Mouse (Mus musculus) layer of hippocampus, postnatal 25 days (tissue): Measurements from ENCODE around the gene Adam22. TPM values are rescaled to one million over a fixed set of nuclear protein-coding genes. Genes with fewer than 3 reads are reported as not detected.

Experiments
- DNase-seq, 2 experiments: peaks; one replicate each; pipeline ENCODE4 v3.0.0; 2022; ENCODE audit warnings: mixed read lengths in 2 of 2, low spot score in 1 of 2; ENCODE audit errors: extremely low spot score in 1 of 2
- total RNA-seq, 2 experiments: library from RNA; stranded (reverse); gene quantifications; 2 replicates each; pipeline ENCODE4 v1.2.3; 2021

Adam22 gene
- total RNA-seq, 2 experiments from 2014 or later = 153 to 154 TPM

GRCm38 (mm10) chr5:8327645-8328269 lies 40.2 kb downstream of the Adam22 start:
- no peak for DNase-seq

GRCm38 (mm10) chr5:8326671-8327070 lies 41.3 kb downstream of the Adam22 start:
- no peak for DNase-seq

DNA sequence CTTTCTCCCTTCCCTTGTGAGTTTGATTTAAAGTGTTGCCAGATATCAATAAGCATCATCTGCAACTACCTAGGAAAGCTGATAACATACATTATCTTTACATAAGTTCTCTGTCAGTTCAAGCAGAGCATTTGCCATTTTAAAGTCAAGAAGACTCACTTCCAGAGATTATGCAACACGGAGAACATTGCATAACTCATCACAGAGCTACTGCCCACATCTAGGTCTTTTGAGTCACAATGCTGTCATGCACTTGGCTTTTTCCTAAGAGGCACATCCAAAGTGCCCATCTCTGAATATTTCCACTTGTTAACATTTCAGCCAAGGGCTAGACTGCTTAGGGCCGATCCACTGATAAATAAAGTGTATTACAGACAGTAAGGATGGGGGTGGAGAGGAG lies 55.6 kb downstream of the Adam22 start:
- DNase-seq = no peak

- no peak for DNase-seq
Measured at GRCm38 (mm10) chr5:8310907-8311306, 57.1 kb downstream of the Adam22 start.

GRCm38 (mm10) chr5:8297719-8298419 lies 70.1 kb downstream of the Adam22 start:
- no peak for DNase-seq

DNA sequence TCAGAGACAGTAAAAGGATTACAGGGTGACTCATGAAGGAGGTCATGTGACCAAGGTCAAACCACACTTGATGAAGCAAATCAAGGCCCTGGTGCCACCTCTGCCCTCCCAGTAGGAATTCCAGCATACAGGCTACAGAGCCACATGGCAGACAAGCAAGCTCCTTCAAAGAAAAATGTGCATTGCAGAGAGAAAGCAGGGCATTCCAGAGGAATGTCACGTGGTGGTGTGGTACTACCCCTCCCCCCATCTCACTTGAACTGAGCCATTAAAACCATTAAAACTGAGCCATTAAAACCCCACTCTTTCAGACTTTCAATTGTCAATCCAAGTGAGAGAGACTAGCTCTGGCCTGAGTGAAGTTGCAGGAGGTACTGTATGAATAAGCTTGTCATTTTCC lies 74.7 kb downstream of the Adam22 start:
- DNase-seq = no peak

GRCm38 (mm10) chr5:8291496-8291895 lies 76.5 kb downstream of the Adam22 start:
- DNase-seq = no peak

DNA sequence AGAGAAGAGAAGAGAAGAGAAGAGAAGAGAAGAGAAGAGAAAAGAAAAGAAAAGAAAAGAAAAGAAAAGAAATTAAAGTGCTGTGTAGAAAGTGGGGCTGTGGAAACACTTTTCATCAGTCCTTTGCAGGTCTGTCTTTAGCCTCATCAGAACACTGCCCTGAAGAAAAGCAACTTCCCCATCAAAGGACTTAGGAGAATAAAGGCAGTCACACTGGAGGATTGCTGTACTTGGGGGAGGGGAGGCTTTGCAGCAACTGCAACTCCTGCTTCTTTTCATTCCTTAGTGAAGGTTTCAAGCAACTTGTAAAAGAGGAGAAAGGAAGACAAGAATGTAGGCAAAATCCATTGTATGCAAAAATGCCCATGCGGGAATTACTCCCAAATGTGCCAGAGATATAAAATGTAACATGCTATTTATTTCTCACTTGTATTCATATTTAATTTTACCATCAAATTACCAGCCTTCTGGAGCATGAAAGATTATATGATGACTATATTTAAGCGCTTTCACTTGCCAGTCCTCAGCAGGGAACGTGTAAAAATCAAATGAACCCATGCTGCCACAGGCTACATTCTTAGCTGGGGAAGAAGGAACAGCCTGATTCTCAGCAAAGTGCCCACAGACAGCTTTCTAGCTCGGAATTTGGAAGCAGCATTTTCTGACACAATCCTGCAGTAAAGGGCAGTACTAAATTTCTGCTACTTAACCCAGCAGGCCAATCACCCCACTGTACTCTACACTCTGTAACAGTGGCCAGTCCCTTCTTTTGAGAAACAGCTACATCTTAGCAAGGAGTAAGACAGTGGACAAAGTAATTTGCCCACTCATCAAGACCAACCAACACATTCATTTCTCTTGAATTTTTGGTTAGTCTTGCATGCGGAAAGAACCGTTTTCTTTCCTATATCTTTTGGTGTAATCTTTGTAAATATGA lies 78.0 kb downstream of the Adam22 start:
- DNase-seq = no peak

- no peak for DNase-seq
Measured at GRCm38 (mm10) chr5:8284123-8284522, 83.8 kb downstream of the Adam22 start.

DNA sequence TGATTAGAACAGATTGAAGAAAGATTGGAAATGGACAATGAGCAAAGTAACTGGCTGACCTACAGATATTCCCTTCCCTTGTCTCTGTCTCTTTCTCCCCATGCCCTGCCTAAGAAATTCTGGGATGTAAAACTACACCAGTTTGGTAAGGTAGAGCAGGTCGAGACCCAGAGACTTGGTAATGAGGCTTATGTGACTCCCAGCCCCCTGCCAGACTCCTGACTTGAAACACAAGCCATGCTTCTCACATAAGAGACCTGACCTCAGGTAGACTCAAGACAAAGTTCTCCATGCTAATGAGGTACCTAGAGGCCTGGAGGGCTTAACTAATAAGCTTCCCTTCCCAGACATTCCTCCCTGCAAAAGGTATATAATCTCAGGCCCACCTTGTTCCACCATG lies 91.8 kb downstream of the Adam22 start:
- no peak for DNase-seq

GRCm38 (mm10) chr5:8257366-8257765 lies 110.6 kb downstream of the Adam22 start:
- DNase-seq = no peak

GRCm38 (mm10) chr5:8256487-8256886 lies 111.5 kb downstream of the Adam22 start:
- DNase-seq = no peak

DNA sequence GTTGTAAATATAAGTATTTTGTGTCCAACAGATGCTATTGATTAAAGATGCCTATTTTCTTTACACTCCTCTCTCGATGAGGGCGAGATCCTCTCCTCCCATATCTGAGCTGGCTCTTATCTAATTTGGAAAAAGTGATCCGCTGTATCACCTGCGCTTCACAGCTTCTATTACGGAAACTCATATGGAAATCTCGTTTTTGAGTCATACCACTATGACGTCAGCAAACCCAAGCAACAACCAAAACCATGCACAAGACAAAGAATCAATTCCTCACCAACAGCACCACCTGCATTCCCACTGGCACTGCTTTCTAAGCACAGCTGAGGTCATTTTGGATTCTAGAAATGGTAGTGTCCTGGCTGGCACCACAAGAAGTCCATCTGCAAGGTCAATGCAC lies 123.3 kb downstream of the Adam22 start:
- DNase-seq = no peak

DNA sequence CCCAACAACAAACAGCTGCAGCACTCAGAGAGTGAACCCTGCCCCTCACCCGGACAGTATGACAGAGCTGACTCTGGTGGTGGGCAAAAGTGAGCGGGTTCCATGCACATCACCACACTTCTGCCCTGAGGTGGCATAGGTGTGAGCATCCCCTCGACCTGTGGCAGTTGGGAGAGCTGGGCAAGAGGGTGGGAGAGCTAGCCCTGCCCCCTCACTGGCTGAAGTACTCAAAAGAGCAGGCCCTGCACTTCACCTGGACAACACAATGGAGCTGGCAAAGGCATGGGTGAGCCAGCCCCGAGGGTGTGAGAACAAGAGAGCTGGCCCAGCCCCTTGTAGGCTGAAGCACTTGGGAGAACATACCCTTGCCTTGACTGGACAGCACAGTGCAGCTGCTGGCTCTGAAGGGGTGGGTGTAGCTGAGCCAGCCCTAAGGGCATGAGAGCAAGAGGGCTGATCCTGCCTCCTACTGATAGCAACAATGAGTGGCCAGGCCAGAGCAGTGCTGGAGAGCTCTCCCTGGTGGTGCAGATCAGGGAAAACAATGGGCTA lies 124.8 kb downstream of the Adam22 start:
- no peak for DNase-seq

DNA sequence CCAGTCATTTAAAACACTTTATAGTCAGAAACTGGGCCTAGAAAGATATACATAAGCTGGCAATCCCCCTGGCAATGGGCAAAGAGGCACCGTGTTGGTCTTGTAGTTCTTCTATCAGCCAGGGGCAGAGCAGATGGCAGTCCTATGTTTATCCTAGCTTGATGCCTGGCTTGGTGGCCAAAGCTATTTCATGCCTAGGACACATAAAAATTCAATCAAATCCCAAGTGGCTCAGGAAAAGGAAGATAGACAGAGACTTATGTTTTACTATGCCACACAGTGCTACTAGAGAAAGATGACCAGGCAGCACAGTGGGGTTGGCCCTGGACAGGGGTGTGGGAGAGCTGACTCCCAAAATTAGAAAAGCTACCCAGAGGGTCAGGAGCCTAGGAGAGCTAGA lies 125.3 kb downstream of the Adam22 start:
- no peak for DNase-seq

DNA sequence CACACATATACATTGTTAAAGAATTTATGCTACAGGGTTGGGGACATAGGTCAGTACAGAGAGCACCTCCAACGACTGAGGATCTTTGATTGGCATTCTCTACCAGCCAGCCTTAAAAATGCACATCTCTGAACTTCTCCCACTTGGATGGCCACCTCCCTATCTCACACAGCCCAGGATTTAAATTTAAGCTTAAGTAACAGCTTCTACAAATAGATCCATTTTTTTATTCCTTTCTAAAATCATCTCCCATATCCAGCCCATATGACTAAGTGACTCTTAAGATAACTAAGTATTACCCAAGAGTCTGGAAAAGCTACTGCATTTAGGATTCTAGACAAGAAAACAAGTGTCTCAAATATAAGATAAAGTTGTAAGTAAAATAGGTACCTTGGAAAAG lies 140.9 kb downstream of the Adam22 start:
- DNase-seq = no peak

- DNase-seq = no peak
Measured at GRCm38 (mm10) chr5:8224321-8224705, 143.6 kb downstream of the Adam22 start.

- no peak for DNase-seq
Measured at GRCm38 (mm10) chr5:8223597-8224320, 144.2 kb downstream of the Adam22 start.

DNA sequence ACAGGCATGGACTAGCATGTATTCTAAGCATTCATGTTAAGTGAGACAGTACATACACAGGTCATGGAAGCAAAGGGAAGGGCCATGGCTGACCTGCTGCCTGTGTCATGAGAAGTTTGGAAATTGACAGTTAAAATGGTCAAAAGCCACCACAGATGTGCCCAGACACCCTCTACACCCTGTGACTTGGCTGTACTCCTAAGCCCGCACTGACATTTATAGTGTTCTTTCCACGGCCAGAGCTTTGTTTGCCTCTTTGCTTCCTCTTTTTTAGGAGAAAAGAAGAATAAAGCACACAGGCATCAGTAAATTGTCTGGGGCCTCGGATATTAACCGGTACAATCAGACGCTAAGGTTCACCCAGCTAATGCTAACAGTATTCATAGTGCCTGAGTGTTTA lies 146.3 kb downstream of the Adam22 start:
- DNase-seq = no peak

GRCm38 (mm10) chr5:8215841-8216240 lies 152.1 kb downstream of the Adam22 start:
- no peak for DNase-seq
